Mouse (Mus musculus) forebrain, embryonic 11.5 days (tissue): ENCODE results near the gene Atp2a2. TPM values are rescaled to one million over a fixed set of nuclear protein-coding genes. Genes with fewer than 3 reads are reported as not detected.
A peak's percentile ranks its signal among the peaks of the same experiment; 100 is the strongest.

Source experiments
- ATAC-seq: fragments of 200-750 bp; cut with Nextera tagmentation; replicated peaks from 2 replicates; pipeline ENCODE4 v1.8.0; 2017; ENCODE audit warnings: moderate TSS enrichment; ENCODE audit not compliant: low FRiP score
- DNase-seq: peaks from one replicate; pipeline ENCODE4 v3.0.0-alpha.2; 2017; ENCODE audit warnings: low spot score
- H3K27ac ChIP-seq: fragments of 300-500 bp; sonication (generic); 2 replicates; pipeline ENCODE4 v1.5.1; 2014; ENCODE audit warnings: low read depth, low read length
- H3K27me3 ChIP-seq: fragments of 300-500 bp; sonication (generic); 2 replicates; pipeline ENCODE4 v1.6.1; 2014; ENCODE audit warnings: mild to moderate bottlenecking, low read length, mixed read lengths; ENCODE audit not compliant: control insufficient read depth, insufficient read depth
- H3K36me3 ChIP-seq: fragments of 300-500 bp; sonication (generic); 2 replicates; pipeline ENCODE4 v1.6.1; 2014; ENCODE audit warnings: mild to moderate bottlenecking, low read length, moderate library complexity, mixed read lengths; ENCODE audit not compliant: control insufficient read depth, insufficient read depth
- H3K4me1 ChIP-seq: fragments of 300-500 bp; sonication (generic); replicated peaks from 2 replicates; pipeline ENCODE4 v1.6.1; 2014; ENCODE audit warnings: low read length, mixed read lengths; ENCODE audit not compliant: control insufficient read depth, insufficient read depth
- H3K4me2 ChIP-seq: fragments of 300-500 bp; sonication (generic); 2 replicates; pipeline ENCODE4 v1.6.1; 2014; ENCODE audit warnings: low read depth, mild to moderate bottlenecking, low read length, moderate library complexity, mixed read lengths; ENCODE audit not compliant: severe bottlenecking
- H3K4me3 ChIP-seq: fragments of 300-500 bp; sonication (generic); 2 replicates; pipeline ENCODE4 v1.5.1; 2014; ENCODE audit warnings: low read depth, low read length
- H3K9ac ChIP-seq: fragments of 300-500 bp; sonication (generic); 2 replicates; pipeline ENCODE4 v1.6.1; 2014; ENCODE audit warnings: low read length
- H3K9me3 ChIP-seq: fragments of 300-500 bp; sonication (generic); 2 replicates; pipeline ENCODE4 v1.6.1; 2016; ENCODE audit warnings: low read length, mixed read lengths; ENCODE audit not compliant: control insufficient read depth
- WGBS: fragments of 180-500 bp; shearing (Covaris S2); extraction: QIAGEN DNeasy Blood & Tissue Kit; methylation state at CpG from one replicate; pipeline ENCODE4 v1.1.7; 2014; 5-methylcytosine and 5-hydroxymethylcytosine counted together
- polyA plus RNA-seq: library from polyadenylated mRNA; unstranded; fragments of >200 nt; fragmentation: Nextera tagmentation; extraction: Ambion mirVana; gene quantifications from 2 replicates; pipeline ENCODE4 v1.2.1, GENCODE M21; 2014

Atp2a2 gene
- polyA plus RNA-seq, 1 experiment from 2014 or later: 60.6 TPM

GRCm38 (mm10) chr5:122449946-122450345, 52.1 kb downstream of the Atp2a2 start:
- Histone ChIP-seq H3K9me3 (no peaks in the 10 kb centered on the region), H3K4me3 (no peak overlapping the region), H3K27ac (no peak overlapping the region), H3K4me2 (no peak overlapping the region), H3K27me3 (no peaks in the 10 kb centered on the region), H3K4me1 (no peaks in the 10 kb centered on the region), H3K36me3 (peaks cover 3% of the 10 kb centered on the region; the same call in 1 of the 2 replicates), H3K9ac (no peak overlapping the region)
- WGBS: 48% methylated on average over 7 of the region's 7 CpGs
- ATAC-seq (no peak; the same call in 1 of the 2 replicates), DNase-seq (no peak)

- Histone ChIP-seq H3K9me3 (no peaks in the 10 kb centered on the region), H3K27me3 (no peaks in the 10 kb centered on the region), H3K4me1 (no peaks in the 10 kb centered on the region), H3K4me3 (no peak overlapping the region), H3K9ac (no peak overlapping the region), H3K27ac (no peak overlapping the region), H3K36me3 (peaks cover 7% of the 10 kb centered on the region; the same call in 1 of the 2 replicates), H3K4me2 (no peak overlapping the region)
- ATAC-seq (no peak), DNase-seq (no peak)
- WGBS: 85% methylated on average over 5 of the region's 5 CpGs
Measured at GRCm38 (mm10) chr5:122448869-122449268, 53.2 kb downstream of the Atp2a2 start.

GRCm38 (mm10) chr5:122447857-122448256, 54.2 kb downstream of the Atp2a2 start:
- no peaks in the 10 kb centered on the region for H3K9me3 ChIP-seq
- H3K36me3 ChIP-seq: peaks cover 8% of the 10 kb centered on the region; the same call in 1 of the 2 replicates
- H3K4me3 ChIP-seq: no peak overlapping the region
- H3K27me3 ChIP-seq: no peaks in the 10 kb centered on the region
- H3K27ac ChIP-seq: no peak overlapping the region
- no peak for DNase-seq
- H3K4me1 ChIP-seq: no peaks in the 10 kb centered on the region
- no peak overlapping the region for H3K9ac ChIP-seq
- no peak overlapping the region for H3K4me2 ChIP-seq
- ATAC-seq: no peak
- 90% methylated on average over 8 of the region's 8 CpGs for WGBS

- no peak for DNase-seq
- Histone ChIP-seq H3K4me2 (no peak overlapping the region), H3K27ac (no peak overlapping the region), H3K9ac (no peak overlapping the region), H3K36me3 (peaks cover 14% of the 10 kb centered on the region; the same call in 1 of the 2 replicates), H3K4me1 (no peaks in the 10 kb centered on the region), H3K4me3 (no peak overlapping the region), H3K9me3 (no peaks in the 10 kb centered on the region), H3K27me3 (no peaks in the 10 kb centered on the region)
- 90% methylated on average over 11 of the region's 11 CpGs for WGBS
- ATAC-seq: no peak
Measured at GRCm38 (mm10) chr5:122445051-122445610, 56.9 kb downstream of the Atp2a2 start.

DNA sequence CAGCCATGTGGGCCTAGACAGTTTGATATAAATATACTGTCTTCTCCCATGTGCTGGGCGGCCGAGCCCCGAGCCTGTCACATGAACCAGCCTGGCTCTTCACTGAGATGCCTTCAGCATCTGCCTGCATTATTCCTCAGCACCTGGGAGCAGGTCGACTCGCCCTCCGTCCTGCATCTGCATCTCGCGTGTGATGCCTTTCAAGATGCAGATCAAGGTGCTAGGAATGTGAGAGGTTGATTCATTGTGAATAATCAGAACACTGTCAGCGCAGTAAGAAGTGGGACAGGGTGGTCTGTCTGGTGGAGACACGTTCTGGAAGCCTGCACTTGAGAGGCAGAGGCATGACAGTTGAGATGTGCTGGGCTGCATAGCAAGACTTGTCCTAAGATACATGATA, 57.5 kb downstream of the Atp2a2 start:
- Histone ChIP-seq H3K4me2 (no peak overlapping the region), H3K36me3 (peaks cover 19% of the 10 kb centered on the region; the same call in 1 of the 2 replicates), H3K27ac (no peak overlapping the region), H3K27me3 (no peaks in the 10 kb centered on the region), H3K4me1 (no peaks in the 10 kb centered on the region), H3K9me3 (no peaks in the 10 kb centered on the region), H3K9ac (no peak overlapping the region), H3K4me3 (no peak overlapping the region)
- no peak for ATAC-seq
- 95% methylated on average over 10 of the region's 10 CpGs for WGBS
- no peak for DNase-seq

DNA sequence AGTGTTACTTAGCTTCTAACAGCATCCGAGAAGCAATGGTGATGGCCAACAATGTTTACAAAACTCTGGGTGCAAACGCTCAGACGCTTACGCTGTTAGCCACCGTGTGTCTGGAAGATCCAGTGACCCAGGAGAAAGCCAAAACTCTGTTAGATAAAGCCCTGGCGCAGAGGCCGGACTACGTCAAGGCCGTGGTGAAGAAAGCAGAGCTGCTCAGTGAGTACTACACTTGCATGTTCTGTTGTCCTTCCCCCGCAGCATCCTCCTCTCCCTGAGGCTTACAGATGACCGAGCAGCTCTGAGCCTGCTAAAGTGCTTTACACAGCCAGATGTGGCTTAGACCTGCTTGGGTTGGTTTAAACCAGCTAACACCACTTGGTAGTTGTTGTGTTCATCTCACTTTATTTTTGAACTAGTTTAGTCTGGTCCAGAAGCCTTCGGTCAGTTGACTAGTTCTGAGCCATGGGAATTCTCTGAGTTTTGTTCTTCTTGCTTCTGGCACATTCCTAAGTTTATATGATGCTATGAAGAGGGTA, 61.9 kb downstream of the Atp2a2 start:
- Histone ChIP-seq H3K9ac (no peak overlapping the region), H3K36me3 (peaks cover 35% of the 10 kb centered on the region), H3K9me3 (no peaks in the 10 kb centered on the region), H3K27ac (no peak overlapping the region), H3K4me2 (no peak overlapping the region), H3K4me1 (no peaks in the 10 kb centered on the region), H3K27me3 (no peaks in the 10 kb centered on the region), H3K4me3 (no peak overlapping the region)
- ATAC-seq (no peak), DNase-seq (no peak)
- WGBS: 97% methylated on average over 12 of the region's 12 CpGs

DNA sequence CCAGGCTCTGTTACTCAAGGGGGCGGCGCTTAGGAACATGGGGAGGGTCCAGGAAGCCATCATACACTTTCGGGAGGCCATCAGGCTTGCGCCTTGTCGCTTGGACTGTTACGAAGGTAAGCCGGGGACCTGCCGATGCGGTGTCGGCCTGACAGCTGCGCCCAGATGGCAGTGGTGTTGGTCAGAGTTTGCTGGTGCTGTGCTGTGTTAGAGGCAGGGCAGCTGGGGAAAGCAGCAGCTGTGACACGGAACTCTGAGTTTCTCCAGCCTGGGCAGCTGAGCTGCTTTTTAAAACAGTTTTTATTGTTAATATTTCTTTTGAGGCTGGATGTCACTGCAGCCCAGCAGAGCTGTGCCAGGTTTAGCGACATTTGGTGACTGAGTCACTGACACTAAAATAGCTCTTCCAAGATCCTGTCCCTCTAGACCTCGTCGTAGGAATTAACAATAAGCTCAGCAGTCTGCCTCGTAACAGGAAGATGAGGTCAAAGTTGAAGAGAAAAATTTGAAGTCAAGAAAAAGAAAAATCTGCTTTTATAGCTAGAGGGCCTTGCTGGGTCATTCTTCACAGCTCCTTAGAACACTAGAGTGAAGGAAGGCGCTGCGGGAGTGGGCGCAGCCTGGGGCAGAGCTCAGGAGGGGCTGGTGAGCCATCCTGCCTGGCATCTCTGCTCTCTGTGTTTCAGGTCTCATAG, 62.5 kb downstream of the Atp2a2 start:
- Histone ChIP-seq H3K9ac (no peak overlapping the region), H3K27me3 (no peaks in the 10 kb centered on the region), H3K4me1 (no peaks in the 10 kb centered on the region), H3K27ac (no peak overlapping the region), H3K4me3 (no peak overlapping the region), H3K4me2 (no peak overlapping the region), H3K36me3 (peaks cover 35% of the 10 kb centered on the region), H3K9me3 (no peaks in the 10 kb centered on the region)
- ATAC-seq: no peak
- 90% methylated on average over 19 of the region's 19 CpGs for WGBS
- no peak for DNase-seq

- H3K27me3 ChIP-seq: no peaks in the 10 kb centered on the region
- H3K27ac ChIP-seq: no peak overlapping the region
- H3K9me3 ChIP-seq: no peaks in the 10 kb centered on the region
- H3K4me1 ChIP-seq: no peaks in the 10 kb centered on the region
- H3K36me3 ChIP-seq: peaks cover 39% of the 10 kb centered on the region
- 79% methylated on average over 4 of the region's 4 CpGs for WGBS
- no peak overlapping the region for H3K9ac ChIP-seq
- DNase-seq (peak; percentile 48), ATAC-seq (no peak)
- H3K4me3 ChIP-seq: no peak overlapping the region
- no peak overlapping the region for H3K4me2 ChIP-seq
Measured at GRCm38 (mm10) chr5:122434541-122434940, 67.5 kb downstream of the Atp2a2 start.
